Comparison of ENCODE assay signal across 9 mouse cellular contexts in genomic region chr11:72086251-72087046, GRCm38 (mm10). TPM values are rescaled to one million over a fixed set of nuclear protein-coding genes. Genes with fewer than 3 reads are reported as not detected.
DNase-seq lines count a peak whose midpoint lies in the region; ATAC-seq lines count a peak whose summit lies in the region.
"Had no signal": no experiment of that assay in that cellular context is flagged by ENCODE, and none has a peak within 500 bp of the region (broad histone marks: within the 10 kb centered on the region; RNA-seq: fewer than 3 reads in every experiment).

No protein-coding gene starts in this region.

- DNase-seq in layer of hippocampus, adult 11-12 months (ENCODE audit: low spot score): peak; percentile 55
- no peak for DNase-seq in layer of hippocampus, postnatal 25 days (ENCODE audit: extremely low spot score in 1 of 2, low spot score in 1 of 2)
- DNase-seq in gastrocnemius, postnatal 10 days: peak; percentile 20
- DNase-seq in left cerebral cortex, adult 11 months (ENCODE audit: low spot score): peak; percentile 57
- DNase-seq in urinary bladder, postnatal 36 days (ENCODE audit: low spot score in 2 of 2): no peak
- DNase-seq in adrenal gland, postnatal 25 days: no peak

- H3K36me3 ChIP-seq in neural tube, embryonic 14.5 days (ENCODE audit: control insufficient read depth, insufficient read depth, low read length): no peaks in the 10 kb centered on the region

- peaks cover 22% of the 10 kb centered on the region for H3K4me1 ChIP-seq in neural tube, embryonic 14.5 days (ENCODE audit: control insufficient read depth, insufficient read depth, low read length)

- peak; percentile 93 for ATAC-seq in neural tube, embryonic 14.5 days (ENCODE audit: low read depth)
- no peak for ATAC-seq in activated CD4-positive, CD25-positive, alpha-beta regulatory T cell, adult 4 months

- H3K9ac ChIP-seq in neural tube, embryonic 14.5 days (replicated peaks; ENCODE audit: low read depth, low read length): no peak overlapping the region

- H3K9me3 ChIP-seq in neural tube, embryonic 14.5 days (ENCODE audit: control insufficient read depth, low read length): no peaks in the 10 kb centered on the region

- 18% methylated on average over 11 of the region's 11 CpGs for WGBS in neural tube, embryonic 14.5 days

- H3K4me2 ChIP-seq in neural tube, embryonic 14.5 days (ENCODE audit: low read depth, low read length): no peak overlapping the region; the same call in 1 of the 2 replicates

- H3K27me3 ChIP-seq in neural tube, embryonic 14.5 days (ENCODE audit: control insufficient read depth, insufficient read depth, low read length): no peaks in the 10 kb centered on the region

- peak overlapping the region; percentile 81 for H3K27ac ChIP-seq in neural tube, embryonic 14.5 days (ENCODE audit: low read depth, low read length)

- H3K4me3 ChIP-seq in neural tube, embryonic 14.5 days (ENCODE audit: low read depth, low read length): no peak overlapping the region

RNA-seq across cellular contexts. Expression of gene Pimreg, which starts 44.6 kb away (rescaled TPM):
- under 1 TPM; 0.40 to 0.89 TPM for total RNA-seq in layer of hippocampus, postnatal 25 days (2021)
- total RNA-seq in gastrocnemius, postnatal 10 days (2021): 10 to 100 TPM in 1 of 2 experiments, 1 to 10 TPM in 1; 9.8 to 12.4 TPM
- 10.9 and 16.3 TPM in 2 replicates for polyA plus RNA-seq in neural tube, embryonic 14.5 days (2014; fragmentation: Nextera tagmentation; extraction: Ambion mirVana)
- total RNA-seq in adrenal gland, postnatal 25 days (2021): 8.4 and 13.2 TPM in 2 replicates
- 1 to 10 TPM; 9.5 to 9.7 TPM for polyA plus RNA-seq in activated CD4-positive, CD25-positive, alpha-beta regulatory T cell, adult 4 months (2017; shearing (Covaris generic))

RNA-seq across cellular contexts. Expression of gene Pitpnm3, which starts 49.1 kb away (rescaled TPM):
- total RNA-seq in layer of hippocampus, postnatal 25 days (2021): 10 to 100 TPM; 25.0 to 27.9 TPM
- total RNA-seq in gastrocnemius, postnatal 10 days (2021): 1 to 10 TPM; 2.2 to 2.5 TPM
- 4.4 and 6.4 TPM in 2 replicates for polyA plus RNA-seq in neural tube, embryonic 14.5 days (2014; fragmentation: Nextera tagmentation; extraction: Ambion mirVana)
- total RNA-seq in adrenal gland, postnatal 25 days (2021): 1.8 and 1.9 TPM in 2 replicates
- not detected for polyA plus RNA-seq in activated CD4-positive, CD25-positive, alpha-beta regulatory T cell, adult 4 months (2017; shearing (Covaris generic))

RNA-seq across cellular contexts. Expression of gene Aipl1, which starts 49.1 kb away (rescaled TPM):
- total RNA-seq in layer of hippocampus, postnatal 25 days (2021): not detected
- total RNA-seq in gastrocnemius, postnatal 10 days (2021): under 1 TPM; 0.16 to 0.23 TPM
- 0.18 and 0.20 TPM in 2 replicates for polyA plus RNA-seq in neural tube, embryonic 14.5 days (2014; fragmentation: Nextera tagmentation; extraction: Ambion mirVana)
- 0.18 TPM in 1 of 2 replicates, not detected in the other for total RNA-seq in adrenal gland, postnatal 25 days (2021)
- under 1 TPM in 1 of 2 experiments, not detected in 1; 0.33 TPM for polyA plus RNA-seq in activated CD4-positive, CD25-positive, alpha-beta regulatory T cell, adult 4 months (2017; shearing (Covaris generic))
- total RNA-seq: gastrocnemius, postnatal 36 days had no signal

Comparison
In these comparisons a context has a peak if more than half of its experiments do, and no peak if none do; other contexts are left out.
1. DNase-seq: peak in layer of hippocampus, adult 11-12 months (single experiment), gastrocnemius, postnatal 10 days (single experiment) and left cerebral cortex, adult 11 months (single experiment); none in layer of hippocampus, postnatal 25 days (0 of 2), urinary bladder, postnatal 36 days (0 of 2) and adrenal gland, postnatal 25 days (single experiment).